Mouse (Mus musculus): ENCODE results near the gene Trpm5. TPM values are rescaled to one million over a fixed set of nuclear protein-coding genes. Genes with fewer than 3 reads are reported as not detected.

Trpm5 gene
- total and polyA plus RNA-seq, 3 experiments, result 1.7 to 1.9 TPM; not detected in 1

DNA sequence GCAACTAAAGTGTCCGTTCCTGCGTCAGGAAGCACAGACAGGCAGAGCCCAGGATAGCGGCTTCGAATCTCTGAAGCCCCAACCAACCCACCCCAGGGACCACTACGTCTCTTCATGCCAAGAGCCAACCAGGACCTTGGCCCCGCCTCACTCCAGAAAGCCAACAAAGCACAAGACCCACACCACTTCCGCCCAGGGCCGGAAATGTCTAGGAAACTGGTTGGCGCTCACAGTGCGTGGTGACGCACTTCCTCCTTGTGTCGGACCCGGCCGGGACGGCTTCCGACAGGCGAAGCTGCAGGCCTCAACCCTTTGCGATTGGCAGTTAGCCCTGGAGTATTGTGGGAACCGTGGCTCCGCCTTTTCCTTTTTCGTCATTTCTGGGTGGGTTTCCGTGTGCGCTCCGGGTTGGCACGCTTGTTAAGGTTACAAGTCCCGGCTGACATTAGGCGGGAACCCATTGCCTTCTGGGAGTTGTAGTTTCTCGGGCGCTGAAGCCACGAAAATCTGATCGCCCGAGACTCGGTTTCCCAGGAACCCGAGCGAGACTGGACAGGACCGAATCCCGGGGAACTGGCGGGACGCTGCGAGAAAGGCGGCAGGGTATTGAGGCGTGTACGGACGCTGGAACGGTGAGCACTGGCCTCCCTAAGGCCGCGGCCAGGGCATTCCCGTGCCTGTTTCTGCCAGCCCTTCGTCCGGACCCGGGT is 25.4 kb downstream of the Trpm5 start, which contains the start of gene Tssc4 (continued):
- 0 out of 2 replicates have a peak, but pooled peaks have one; percentile 9 for TF ChIP-seq NRF1 (IDR thresholded peaks at IDR 0.05; ENCODE audit: insufficient read depth, low read depth, low read length, poor library complexity, severe bottlenecking)
- TF ChIP-seq POLR2AphosphoS2 (IDR thresholded peaks at IDR 0.05; ENCODE audit: low read length), result peak; percentile 91
- TF ChIP-seq ZMIZ1 (IDR thresholded peaks at IDR 0.05; ENCODE audit: low read depth, low read length), result 0 out of 2 replicates have a peak, but pooled peaks have one; percentile 73

GRCm38 (mm10) chr7:143068316-143068881 is 26.0 kb downstream of the Trpm5 start:
- peaks cover 0 to 17% of the 10 kb centered on the region in 2 experiments; a peak in 2 of 4 replicates for H3K4me1 ChIP-seq (ENCODE audit: control insufficient read depth in 1 of 2, insufficient read depth in 2 of 2, low read length in 2 of 2)
- H3K36me3 ChIP-seq (ENCODE audit: control insufficient read depth in 1 of 2, insufficient read depth in 2 of 2, low read length in 2 of 2), result peaks cover 0 to 6% of the 10 kb centered on the region in 2 experiments; a peak in 3 of 4 replicates
- H3K9ac ChIP-seq (ENCODE audit: control insufficient read depth, low read depth, low read length, poor library complexity, severe bottlenecking), result peak overlapping the region; percentile 74

GRCm38 (mm10) chr7:143067897-143068296 is 26.5 kb downstream of the Trpm5 start:
- peaks cover 0 to 17% of the 10 kb centered on the region in 2 experiments; a peak in 2 of 4 replicates for H3K4me1 ChIP-seq (ENCODE audit: control insufficient read depth in 1 of 2, insufficient read depth in 2 of 2, low read length in 2 of 2)
- H3K27ac ChIP-seq (ENCODE audit: control insufficient read depth, low read depth, low read length), result peak overlapping the region; percentile 88
- DNase-seq (ENCODE audit: low read depth, low spot score), result no peak
- no peak overlapping the region for H3K9ac ChIP-seq (ENCODE audit: control insufficient read depth, low read depth, low read length, poor library complexity, severe bottlenecking)
- TF ChIP-seq JUND (IDR thresholded peaks at IDR 0.05; ENCODE audit: low read depth, low read length) (no peak), POLR2AphosphoS5 (IDR thresholded peaks at IDR 0.05; ENCODE audit: borderline replicate concordance, low read depth, low read length) (no peak), MEF2A (IDR thresholded peaks at IDR 0.05; ENCODE audit: extremely low read depth, insufficient replicate concordance, low read depth, low read length, poor library complexity, severe bottlenecking) (no peak), TCF12 (IDR thresholded peaks at IDR 0.05; ENCODE audit: low read depth, low read length) (no peak), MXI1 (IDR thresholded peaks at IDR 0.05; ENCODE audit: low read depth, low read length) (no peak), ETS1 (IDR thresholded peaks at IDR 0.05; ENCODE audit: low read depth, low read length) (no peak), EP300 (IDR thresholded peaks at IDR 0.05; ENCODE audit: low read depth in 1 of 2, low read length in 2 of 2) (no peak), ZKSCAN1 (IDR thresholded peaks at IDR 0.05; ENCODE audit: low read depth, low read length) (no peak), ZNF384 (IDR thresholded peaks at IDR 0.05; ENCODE audit: low read depth, low read length) (no peak), MAZ (IDR thresholded peaks at IDR 0.05; ENCODE audit: low read depth, low read length) (no peak), ZC3H11A (IDR thresholded peaks at IDR 0.05; ENCODE audit: low read depth, low read length) (no peak), SIN3A (IDR thresholded peaks at IDR 0.05; ENCODE audit: low read length) (no peak), GABPA (IDR thresholded peaks at IDR 0.05; ENCODE audit: low read depth, low read length) (no peak), TBP (IDR thresholded peaks at IDR 0.05; ENCODE audit: low read depth, low read length) (no peak), MYC (IDR thresholded peaks at IDR 0.05; ENCODE audit: low read depth, low read length) (no peak), ELF1 (IDR thresholded peaks at IDR 0.05; ENCODE audit: low read depth, low read length) (no peak), MAX (IDR thresholded peaks at IDR 0.05; ENCODE audit: low read length) (no peak), POLR2AphosphoS2 (IDR thresholded peaks at IDR 0.05; ENCODE audit: low read length) (no peak), NELFE (IDR thresholded peaks at IDR 0.05; ENCODE audit: low read depth, low read length) (no peak), MAFK (IDR thresholded peaks at IDR 0.05; ENCODE audit: borderline replicate concordance, low read depth, low read length) (no peak)
- no peaks in the 10 kb centered on the region for H3K9me3 ChIP-seq (replicated peaks; ENCODE audit: insufficient read depth, low read length)
- H3K27me3 ChIP-seq (ENCODE audit: control insufficient read depth in 1 of 2, insufficient read depth in 2 of 2, low read length in 2 of 2), result no peaks in the 10 kb centered on the region
- peaks cover 15% of the 10 kb centered on the region for H3K79me2 ChIP-seq (ENCODE audit: control insufficient read depth, insufficient read depth, low read length, poor library complexity)
- peaks cover 2 to 6% of the 10 kb centered on the region in 2 experiments; a peak in 3 of 4 replicates for H3K36me3 ChIP-seq (ENCODE audit: control insufficient read depth in 1 of 2, insufficient read depth in 2 of 2, low read length in 2 of 2)
- H3K4me3 ChIP-seq (ENCODE audit: control insufficient read depth in 1 of 2, insufficient read depth in 1 of 2, low read depth in 2 of 2, low read length in 2 of 2), result no peak overlapping the region

More at GRCm38 (mm10) chr7:143068316-143068881, 26.0 kb downstream of the Trpm5 start:
- H3K27me3 ChIP-seq (ENCODE audit: control insufficient read depth in 1 of 2, insufficient read depth in 2 of 2, low read length in 2 of 2), result no peaks in the 10 kb centered on the region
- H3K4me3 ChIP-seq (ENCODE audit: control insufficient read depth in 1 of 2, insufficient read depth in 1 of 2, low read depth in 2 of 2, low read length in 2 of 2), result peak overlapping the region; percentile 15 to 47
- peaks cover 15% of the 10 kb centered on the region for H3K79me2 ChIP-seq (ENCODE audit: control insufficient read depth, insufficient read depth, low read length, poor library complexity)
- TF ChIP-seq NRF1 (IDR thresholded peaks at IDR 0.05; ENCODE audit: insufficient read depth, low read depth, low read length, poor library complexity, severe bottlenecking), result no peak
- TF ChIP-seq EP300 (IDR thresholded peaks at IDR 0.05; ENCODE audit: low read depth in 1 of 2, low read length in 2 of 2), result 0 out of 4 replicates have a peak, but pooled peaks of 1 of the 2 experiments have one; percentile 21
- TF ChIP-seq NELFE (IDR thresholded peaks at IDR 0.05; ENCODE audit: low read depth, low read length), result peak; percentile 65
- TF ChIP-seq SIN3A (IDR thresholded peaks at IDR 0.05; ENCODE audit: low read length), result no peak
- peak; percentile 7; the same call in 1 of the 2 replicates for TF ChIP-seq RAD21 (IDR thresholded peaks at IDR 0.05; ENCODE audit: low read depth, low read length)
- no peak for DNase-seq (ENCODE audit: low read depth, low spot score)
- peak overlapping the region; percentile 88 for H3K27ac ChIP-seq (ENCODE audit: control insufficient read depth, low read depth, low read length)
- H3K9me3 ChIP-seq (replicated peaks; ENCODE audit: insufficient read depth, low read length), result no peaks in the 10 kb centered on the region

Measured in MEL (cell line).